Mouse (Mus musculus) urinary bladder, postnatal 0 days (tissue): Measurements from ENCODE around the gene Smyd2. TPM values are rescaled to one million over a fixed set of nuclear protein-coding genes. Genes with fewer than 3 reads are reported as not detected.

Source experiments
- polyA plus RNA-seq: library from polyadenylated mRNA; unstranded; fragments of >200 nt; fragmentation: Nextera tagmentation; extraction: Ambion mirVana; gene quantifications from 2 replicates; pipeline ENCODE4 v1.2.1, GENCODE M21; 2015

The Smyd2 gene
- polyA plus RNA-seq, result 68.1 and 70.5 TPM in 2 replicates

GRCm38 (mm10) chr1:189921818-189922592, at the start of gene Smyd2:
Gene Smyd2 (minus strand): TSS chr1:189922363.

Other genes starting within 250 kb of the Smyd2 start
- 11.9 and 20.0 TPM in 2 replicates for gene Cenpf, start 234.3 kb downstream of the Smyd2 start, polyA plus RNA-seq
- 5.6 and 7.1 TPM in 2 replicates for gene Ptpn14, start 194.1 kb downstream of the Smyd2 start, polyA plus RNA-seq
- gene Prox1, start 248.4 kb upstream of the Smyd2 start, polyA plus RNA-seq, result 0.17 and 0.25 TPM in 2 replicates